Mouse (Mus musculus) E14TG2a.4 (cell line): ENCODE results near the gene Pi4kb.

ENCODE experiments used
- CTCF ChIP-seq: conservative IDR thresholded peaks from 2 replicates; pipeline ENCODE4 v1.5.1; 2014; ENCODE audit warnings: low read length
- NANOG ChIP-seq: IDR thresholded peaks from 2 replicates; pipeline ENCODE4 v1.6.1; 2014; ENCODE audit warnings: borderline replicate concordance, low read length, mixed read lengths
- POU5F1 ChIP-seq: IDR thresholded peaks from 2 replicates; pipeline ENCODE4 v1.6.1; 2014; ENCODE audit warnings: low read length, borderline replicate concordance

DNA sequence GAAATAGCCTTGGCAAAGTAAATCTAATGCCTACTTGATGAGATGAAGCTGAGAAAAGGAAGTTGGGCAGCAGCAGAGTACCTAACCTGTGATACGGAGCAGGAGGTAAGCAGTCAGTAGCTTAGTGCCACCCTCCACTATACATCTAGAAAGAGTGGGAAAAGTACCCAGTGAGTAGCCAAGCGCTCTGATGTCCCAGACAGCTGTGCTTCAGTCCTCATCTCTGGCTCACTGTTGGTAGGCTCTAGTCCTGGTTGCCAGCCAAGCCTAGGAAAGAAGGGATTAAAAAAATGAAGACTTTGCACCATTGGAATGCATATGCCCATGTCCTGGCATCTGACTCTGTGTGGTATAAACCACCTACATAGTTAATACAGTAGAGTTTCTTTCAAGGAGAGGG, 11.0 kb downstream of the Pi4kb start:
- TF ChIP-seq CTCF: no peak
- TF ChIP-seq POU5F1: no peak
- TF ChIP-seq NANOG: no peak
